Mouse (Mus musculus) adrenal gland, postnatal 36 days (tissue): ENCODE measurements at regions not wholly inside any gene's neighbourhood (a gene's known extent, or its start where the extent isn't known, plus 50 kb on each side); places are given as distances from the start of the nearest gene placed in this dataset.

Experiments used
- DNase-seq, 2 experiments: peaks; one replicate each; pipeline ENCODE4 v3.0.0; 2021; ENCODE audit warnings: mixed read lengths in 1 of 2

DNA sequence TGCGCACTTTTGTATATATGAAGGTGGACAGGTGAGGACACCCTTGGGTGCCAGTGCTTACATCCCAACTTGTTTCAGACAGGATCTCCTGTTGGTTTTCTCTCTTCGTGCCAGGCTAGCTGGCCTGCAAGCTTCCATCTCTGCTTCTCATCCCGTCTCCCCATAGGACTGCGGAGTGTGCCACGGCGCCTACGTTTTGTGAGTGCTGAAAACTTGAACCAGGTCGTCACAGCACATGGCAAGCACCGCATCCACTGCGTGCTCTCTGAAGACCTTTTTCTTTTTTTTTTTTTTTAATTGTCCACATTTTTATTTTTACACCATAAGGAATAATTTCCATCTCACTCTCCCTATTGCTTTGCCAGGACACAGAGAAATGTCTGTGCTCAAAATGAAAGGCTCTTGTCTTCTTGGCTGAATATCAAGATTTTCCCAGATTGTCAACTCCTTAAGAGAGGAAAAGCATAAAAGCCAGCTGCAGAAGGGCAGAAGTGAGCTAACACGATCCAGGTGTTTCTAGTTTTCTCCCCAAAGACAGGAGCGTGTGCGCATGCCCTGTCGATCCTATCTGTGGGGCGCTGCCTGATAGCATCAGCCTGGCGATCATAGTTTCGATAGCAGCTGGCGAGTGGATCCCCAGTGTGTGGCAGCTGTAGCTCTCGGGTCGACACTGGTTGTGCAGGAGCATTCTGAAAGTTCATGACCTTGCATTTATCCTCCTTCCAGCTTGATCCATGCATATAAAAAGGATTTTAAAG lies 326.4 kb upstream of the Ddhd1 start:
- no peak for DNase-seq

DNA sequence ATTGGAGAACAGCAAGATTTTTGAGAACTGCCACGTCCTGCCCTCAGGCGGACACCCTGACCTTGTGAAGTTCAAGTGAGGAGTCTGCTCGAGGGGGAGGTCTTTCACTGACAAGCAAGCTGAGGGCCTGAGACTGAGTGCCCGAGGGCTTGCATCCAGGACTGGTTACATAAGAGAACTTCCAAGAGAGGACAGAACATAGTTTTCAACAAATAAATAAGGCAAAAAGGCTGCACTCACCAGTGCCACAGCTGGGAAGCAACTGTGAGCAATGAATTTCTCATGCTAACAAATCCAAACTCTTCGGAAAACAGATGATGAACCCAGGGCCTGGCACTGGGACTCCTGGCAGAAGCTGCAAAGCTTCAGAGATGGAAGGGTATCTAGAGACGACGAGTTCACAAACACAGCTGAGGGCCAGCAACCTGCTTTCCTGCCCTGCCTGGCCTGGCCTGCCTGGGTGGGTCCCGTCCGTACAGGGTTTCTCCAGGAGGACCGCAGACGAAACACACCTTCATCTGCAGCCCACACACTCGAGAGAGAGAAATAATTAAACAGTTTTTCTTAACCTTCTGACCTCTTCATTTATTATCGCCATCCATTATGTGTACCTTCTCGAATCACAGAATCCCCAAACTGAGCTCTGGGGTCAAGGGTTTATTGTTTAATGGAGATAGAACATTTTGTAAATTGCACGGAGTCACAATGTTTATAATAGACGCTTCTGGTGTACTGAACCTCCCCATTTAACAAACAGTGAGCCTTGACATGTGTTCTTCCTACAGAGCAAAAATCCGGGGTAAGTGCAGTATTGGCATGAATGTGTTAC lies 334.3 kb upstream of the Ddhd1 start:
- DNase-seq = peak; percentile 5 to 27

GRCm38 (mm10) chr14:45992870-45993135 lies 334.9 kb upstream of the Ddhd1 start:
- no peak for DNase-seq

- peak; percentile 71 to 78 for DNase-seq
Observed at GRCm38 (mm10) chr14:45993669-45994068, 335.7 kb upstream of the Ddhd1 start.

GRCm38 (mm10) chr14:45996760-45997159 lies 338.8 kb upstream of the Ddhd1 start:
- DNase-seq = peak; percentile 44 to 71

DNA sequence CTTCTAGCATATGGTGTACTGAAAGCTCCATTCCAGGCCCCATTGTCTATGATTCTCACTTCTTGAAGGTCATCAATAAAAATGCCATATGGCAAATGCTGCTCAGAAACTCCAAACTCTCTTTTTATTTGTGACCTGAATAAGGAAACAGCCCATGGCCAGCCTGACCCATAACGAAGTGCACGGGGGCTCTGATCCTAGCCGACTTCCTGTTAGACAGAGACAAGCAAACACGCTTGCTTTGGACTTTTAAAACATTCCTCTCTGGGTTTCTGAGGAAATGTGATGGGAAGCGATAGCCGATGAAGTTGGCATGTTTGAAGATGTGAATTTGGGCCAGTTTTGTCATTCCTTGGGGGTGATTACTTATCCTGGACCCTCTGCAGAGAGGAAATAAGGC lies 346.1 kb upstream of the Ddhd1 start:
- DNase-seq = no peak

- DNase-seq = no peak
Observed at GRCm38 (mm10) chr14:46005307-46005706, 347.4 kb upstream of the Ddhd1 start.

GRCm38 (mm10) chr14:46013232-46013631 lies 355.3 kb upstream of the Ddhd1 start:
- DNase-seq = no peak

- DNase-seq = no peak
Observed at GRCm38 (mm10) chr14:46014090-46014489, 356.1 kb upstream of the Ddhd1 start.

DNA sequence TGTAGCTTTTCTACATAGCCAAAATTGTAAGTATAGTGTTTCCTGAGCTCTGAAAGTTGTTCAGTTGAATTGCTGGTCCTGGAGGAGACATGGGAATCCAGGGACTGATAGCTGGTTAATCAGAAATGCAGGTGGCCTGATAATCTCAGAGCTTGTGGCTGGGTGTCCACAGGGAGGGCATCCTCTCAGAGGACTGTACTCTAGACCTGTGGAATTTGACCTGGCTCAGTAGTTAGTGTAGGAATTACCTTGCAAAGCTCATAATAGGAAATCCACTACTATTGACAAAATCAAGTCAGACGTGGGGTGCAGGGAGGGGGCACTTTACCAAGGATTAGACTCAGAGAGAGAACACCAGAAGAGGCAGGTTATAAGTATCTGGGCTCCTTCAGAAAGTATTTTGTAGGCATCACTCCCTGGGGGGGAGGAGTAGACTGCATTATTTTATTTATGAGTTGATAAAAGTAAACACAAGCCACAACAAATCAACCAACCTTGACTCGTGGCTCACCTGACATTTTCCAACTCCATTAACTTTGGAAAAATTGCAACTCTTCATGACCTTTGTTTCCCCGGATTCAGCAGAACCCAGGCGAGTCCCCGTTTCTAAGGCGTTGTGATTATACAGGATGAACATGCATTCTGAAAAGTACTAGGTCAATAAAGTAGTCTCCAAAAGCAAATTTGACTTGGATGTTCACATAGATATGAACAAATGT lies 357.9 kb upstream of the Ddhd1 start:
- no peak for DNase-seq

- DNase-seq = no peak
Observed at GRCm38 (mm10) chr14:46016701-46017106, 358.8 kb upstream of the Ddhd1 start.

GRCm38 (mm10) chr14:46017286-46017685 lies 359.3 kb upstream of the Ddhd1 start:
- DNase-seq = no peak

DNA sequence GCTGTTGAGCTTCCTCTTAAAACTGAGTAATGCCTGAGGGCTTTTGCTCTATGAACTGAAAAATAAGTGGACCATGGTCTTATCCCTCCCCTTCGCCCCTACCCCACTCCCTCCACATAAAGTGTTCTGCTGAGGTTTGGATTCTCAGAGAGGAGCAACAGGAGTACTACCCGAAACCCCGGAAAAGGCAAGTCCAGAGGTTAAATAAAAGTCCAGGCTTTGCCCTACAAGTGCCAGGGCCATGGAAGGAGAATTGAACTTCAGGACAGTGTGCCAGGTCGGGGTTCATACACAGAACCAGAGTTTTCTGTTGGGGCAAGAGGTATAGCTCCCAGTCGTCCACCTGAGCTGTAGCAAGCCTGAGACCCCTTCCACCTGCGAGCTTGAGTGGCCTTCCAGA lies 360.0 kb upstream of the Ddhd1 start:
- DNase-seq = no peak

GRCm38 (mm10) chr14:46019240-46020025 lies 359.8 kb upstream of the Gm15217 start:
- no peak for DNase-seq

- peak; percentile 49 to 50 for DNase-seq
Observed at GRCm38 (mm10) chr14:46034301-46034700, 344.9 kb upstream of the Gm15217 start.

DNA sequence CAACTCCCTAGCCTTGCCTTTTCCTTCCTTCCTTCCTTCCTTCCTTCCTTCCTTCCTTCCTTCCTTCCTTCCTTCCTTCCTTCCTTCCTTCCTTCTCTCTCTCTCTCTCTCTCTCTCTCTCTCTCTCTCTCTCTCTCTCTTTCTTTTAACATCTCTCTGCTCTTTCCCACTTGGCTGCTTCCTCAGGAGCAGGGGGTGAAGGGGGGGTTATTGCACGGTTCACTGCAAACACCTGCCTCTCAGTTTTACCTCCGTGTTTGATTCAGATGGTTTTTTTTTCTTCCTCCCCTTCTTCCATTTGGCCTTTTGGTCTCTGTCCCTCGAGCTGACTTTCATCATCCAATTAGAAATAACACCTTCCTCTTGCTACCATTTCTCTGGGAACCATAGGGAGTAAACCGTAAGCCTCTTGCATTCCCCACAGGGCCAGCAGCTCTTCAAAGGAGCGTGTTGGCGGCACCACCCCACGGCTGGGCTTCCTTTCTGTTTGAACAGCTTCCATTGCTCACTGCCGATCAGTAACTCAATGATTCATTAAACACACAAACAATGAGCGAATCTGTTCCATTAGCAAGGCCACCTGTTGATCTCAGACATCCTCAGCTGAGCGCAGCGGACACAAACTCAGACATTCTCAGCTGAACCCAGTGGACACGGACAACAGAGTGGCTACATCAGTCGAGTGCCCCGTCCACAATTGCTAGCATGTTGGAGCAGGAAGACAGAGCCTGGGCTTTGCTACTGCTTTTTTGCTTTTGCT lies 318.4 kb upstream of the Gm15217 start:
- peak; percentile 12 to 23 for DNase-seq

- no peak for DNase-seq
Observed at GRCm38 (mm10) chr14:46067102-46067801, 312.0 kb upstream of the Gm15217 start.

DNA sequence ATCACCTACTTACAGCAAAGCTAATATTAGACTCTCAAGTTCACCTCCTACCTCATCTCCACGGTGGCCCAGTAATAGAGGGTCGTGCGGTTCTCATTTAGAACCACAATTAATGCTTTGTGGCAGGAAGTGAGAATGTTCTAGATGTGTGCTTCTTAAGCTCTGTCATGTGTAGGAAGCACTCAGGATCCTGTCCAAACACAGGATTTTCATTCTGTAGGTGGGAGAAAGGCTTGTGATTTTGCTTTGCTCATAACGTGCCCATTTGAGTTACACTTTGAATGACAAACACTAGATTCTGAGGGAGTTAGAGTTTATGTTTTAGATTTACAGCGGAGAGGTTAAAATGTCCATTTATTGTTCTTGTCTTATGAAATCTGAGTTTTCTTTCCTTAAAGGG lies 308.0 kb upstream of the Gm15217 start:
- DNase-seq = no peak

- peak in 1 of 2 experiments; percentile 9 for DNase-seq
Observed at GRCm38 (mm10) chr14:46076738-46077137, 302.5 kb upstream of the Gm15217 start.

DNA sequence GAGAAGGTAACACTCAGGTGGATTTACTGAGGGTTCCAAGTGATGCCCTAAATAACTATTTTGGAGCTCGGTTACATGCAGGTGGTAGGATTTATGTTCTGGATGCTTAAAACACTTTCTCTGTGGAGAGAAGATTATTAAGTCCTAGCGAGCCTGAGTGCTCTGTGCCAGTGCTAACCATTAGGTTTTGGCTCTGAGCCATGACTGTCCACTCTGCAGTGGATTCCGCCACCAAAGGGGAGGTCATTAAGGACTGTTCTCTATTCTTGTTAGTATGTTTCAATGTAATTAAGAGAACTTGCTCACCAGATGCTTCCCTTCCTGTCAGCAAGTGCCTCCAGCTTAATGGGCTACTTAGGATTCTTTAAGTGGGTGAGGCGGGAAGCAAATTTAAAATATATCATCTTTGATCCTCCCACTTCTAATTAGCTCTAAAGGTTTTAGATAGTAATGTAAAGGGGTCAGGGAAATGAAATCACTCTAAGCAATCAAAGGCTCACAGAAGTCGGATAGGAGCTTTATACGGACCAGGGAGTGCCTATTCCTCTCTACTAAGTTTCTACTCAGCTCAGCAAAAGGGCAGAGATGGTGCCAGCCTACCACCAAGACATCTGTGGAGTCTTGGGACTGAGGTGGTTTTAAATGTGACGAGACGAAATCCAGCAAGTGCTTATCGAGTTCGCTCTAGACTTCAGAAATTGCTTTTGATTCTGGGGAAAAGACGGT lies 301.6 kb upstream of the Gm15217 start:
- DNase-seq = no peak
